Mouse (Mus musculus): ENCODE measurements around the gene Washc4.

DNA sequence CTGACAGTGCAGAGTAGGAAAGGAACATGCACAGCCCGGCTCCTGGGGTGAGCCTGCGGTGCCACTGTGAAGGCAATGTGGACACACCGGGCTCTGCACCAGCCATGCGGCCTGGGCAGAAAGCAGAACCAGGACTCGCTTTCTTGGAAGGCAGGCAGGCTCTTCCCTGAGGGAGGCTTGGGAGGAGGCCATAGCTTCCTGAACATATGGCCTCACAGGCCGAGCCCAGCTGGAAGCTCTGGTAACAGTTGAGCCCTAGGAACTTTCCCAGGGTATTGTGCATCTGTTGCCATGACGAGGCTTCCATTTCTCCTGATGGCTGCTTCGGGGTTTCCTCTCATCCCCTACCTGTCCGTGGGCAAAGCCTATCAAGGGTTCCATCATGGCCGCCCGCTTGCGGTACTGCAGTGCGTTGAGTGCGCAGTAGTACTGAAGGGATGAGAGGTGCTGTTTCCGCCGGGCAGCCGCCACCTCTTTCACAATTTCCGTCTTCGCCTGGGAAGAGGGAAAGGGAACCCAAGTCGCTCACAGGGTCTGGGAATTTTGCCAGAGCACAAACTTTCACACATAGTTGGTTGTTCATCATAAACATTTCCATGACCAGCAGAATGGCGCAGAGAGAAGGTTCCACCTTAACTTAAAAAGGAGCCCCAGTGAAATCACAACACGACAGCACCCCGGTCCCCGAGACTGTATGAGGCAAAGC, 77.0 kb downstream of the Washc4 start:
- TF ChIP-seq CTCF (conservative IDR thresholded peaks at IDR 0.05; ENCODE audit: insufficient read depth, insufficient read length, low read depth, low read length) (no peak), POLR2A (IDR thresholded peaks at IDR 0.05; ENCODE audit: low read depth, low read length) (no peak)
